Mouse (Mus musculus) gastrocnemius, postnatal 36 days (tissue): ENCODE data around the gene Lamtor2. TPM values are rescaled to one million over a fixed set of nuclear protein-coding genes. Genes with fewer than 3 reads are reported as not detected.

Source experiments
- DNase-seq, 2 experiments: peaks; one replicate each; pipeline ENCODE4 v3.0.0; 2022
- intact Hi-C: fragments of 180-260 bp; cut with DNase I; formaldehyde crosslinking; loops from one replicate; pipeline ENCODE4 v1.15.1; 2025
- total RNA-seq, 2 experiments: library from RNA; stranded (reverse); gene quantifications; 2 replicates each; pipeline ENCODE4 v1.2.3; 2021

Gene Lamtor2
- total RNA-seq, 2 experiments from 2014 or later = 70.6 to 76.1 TPM

DNA sequence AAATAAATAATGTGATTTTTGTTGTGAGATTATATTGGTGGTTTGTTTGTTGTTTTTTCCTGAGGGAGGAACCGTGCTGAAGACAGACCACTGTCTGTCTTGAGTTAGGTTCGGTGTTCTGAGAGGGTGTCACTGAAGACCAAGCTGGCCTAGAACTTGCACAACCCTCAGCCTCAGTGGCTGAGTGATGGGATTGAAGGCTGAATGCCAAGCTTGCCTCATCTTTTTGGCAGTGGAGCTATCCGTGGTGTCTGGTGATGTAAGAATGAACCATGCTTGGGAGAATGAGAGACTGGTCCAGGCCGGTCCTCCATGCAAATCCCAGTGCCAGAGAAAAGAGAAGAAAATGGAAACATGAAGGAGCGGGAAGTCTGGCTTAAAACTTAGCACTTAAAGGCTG is 16.8 kb upstream of the Lamtor2 start:
- peak in 1 of 2 experiments; percentile 12 for DNase-seq
- intact Hi-C loops = no loop called here

DNA sequence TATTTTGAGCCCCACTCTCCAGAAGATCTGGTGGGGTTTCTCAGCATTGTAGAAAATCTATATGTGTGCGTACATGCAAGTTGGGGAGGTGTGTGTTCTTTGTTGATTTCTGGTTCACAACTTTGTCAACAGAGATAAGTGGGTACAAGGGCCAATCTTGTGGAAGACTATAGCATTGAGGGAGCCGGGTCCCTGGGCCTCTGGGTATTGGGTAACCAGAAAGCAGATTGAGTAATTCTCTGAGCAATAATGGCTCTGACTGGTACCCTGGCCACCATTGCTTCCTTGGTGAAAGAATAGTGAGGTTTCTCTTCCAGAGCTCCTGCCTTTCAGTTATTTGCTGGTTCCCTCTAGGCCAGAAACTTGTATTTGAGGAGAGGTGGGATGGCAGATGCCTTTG is 16.2 kb upstream of the Lamtor2 start:
- intact Hi-C loops = no loop called here
- no peak for DNase-seq

DNA sequence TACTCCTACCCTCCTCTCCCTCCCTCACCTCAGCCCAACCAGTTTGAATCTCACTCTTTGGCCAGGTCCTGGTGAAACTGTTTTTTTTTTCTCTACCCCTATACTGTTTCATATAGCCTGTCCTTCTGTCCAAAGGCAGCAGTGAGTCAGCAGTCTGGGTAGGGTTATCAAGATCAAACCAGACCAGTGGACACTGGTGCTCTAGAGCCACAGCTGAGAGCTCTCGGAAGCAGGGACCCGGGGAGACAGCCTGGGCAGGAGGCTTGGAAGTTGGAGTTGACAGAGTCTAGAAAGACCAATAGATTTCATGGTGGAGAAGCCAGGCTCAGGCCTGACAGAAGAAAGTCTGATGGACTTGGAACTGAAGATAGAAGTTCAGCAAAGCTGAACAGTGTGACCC is 15.7 kb upstream of the Lamtor2 start:
- intact Hi-C loops = no loop called here

DNA sequence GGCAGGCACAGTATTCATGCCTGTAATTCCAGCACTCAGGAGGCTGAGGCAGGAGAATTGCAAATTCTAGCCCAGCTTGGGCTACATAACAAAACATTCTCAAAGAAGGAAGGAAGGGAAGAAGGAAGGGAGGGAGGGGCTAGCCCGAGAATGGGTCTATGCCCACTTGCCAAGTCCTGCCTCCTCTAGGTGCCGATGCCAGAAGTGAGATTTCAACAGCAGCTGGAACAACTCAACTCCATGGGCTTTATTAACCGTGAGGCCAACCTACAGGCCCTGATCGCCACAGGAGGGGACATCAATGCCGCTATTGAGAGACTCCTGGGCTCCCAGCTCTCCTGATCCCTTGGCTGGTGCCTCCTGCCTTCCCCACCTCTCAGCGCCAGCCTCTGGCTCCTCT is 15.0 kb upstream of the Lamtor2 start:
- DNase-seq = no peak
- intact Hi-C loops = no loop called here

More for the DNA sequence above, 15.7 kb upstream of the Lamtor2 start:
- DNase-seq = no peak

DNA sequence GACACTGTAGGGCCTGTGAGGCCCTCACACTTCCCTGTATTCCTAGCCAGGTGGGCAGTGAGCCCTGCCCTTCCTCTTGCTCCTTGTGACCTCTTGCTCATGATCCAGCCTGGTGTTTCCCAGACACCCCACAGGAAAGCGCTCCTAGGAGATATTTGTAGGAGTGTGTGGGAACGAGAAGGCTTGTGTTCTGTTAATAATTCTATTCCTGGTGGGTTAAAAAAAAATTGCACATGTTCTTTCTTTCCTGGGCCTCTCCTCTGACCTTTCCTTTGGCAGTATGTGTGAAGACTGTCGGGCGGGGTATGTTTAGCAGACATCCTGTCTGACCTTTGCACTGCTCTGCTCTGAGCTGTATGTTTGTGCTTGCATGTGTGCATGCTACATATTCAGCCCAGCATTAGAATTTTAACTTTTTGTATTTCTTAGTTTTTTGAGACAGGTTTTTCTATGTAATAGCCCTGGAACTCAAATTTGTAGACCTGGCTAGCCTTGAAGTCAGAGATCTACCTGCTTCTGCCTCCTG is 13.7 kb upstream of the Lamtor2 start:
- intact Hi-C loops = no loop called here
- DNase-seq = no peak

DNA sequence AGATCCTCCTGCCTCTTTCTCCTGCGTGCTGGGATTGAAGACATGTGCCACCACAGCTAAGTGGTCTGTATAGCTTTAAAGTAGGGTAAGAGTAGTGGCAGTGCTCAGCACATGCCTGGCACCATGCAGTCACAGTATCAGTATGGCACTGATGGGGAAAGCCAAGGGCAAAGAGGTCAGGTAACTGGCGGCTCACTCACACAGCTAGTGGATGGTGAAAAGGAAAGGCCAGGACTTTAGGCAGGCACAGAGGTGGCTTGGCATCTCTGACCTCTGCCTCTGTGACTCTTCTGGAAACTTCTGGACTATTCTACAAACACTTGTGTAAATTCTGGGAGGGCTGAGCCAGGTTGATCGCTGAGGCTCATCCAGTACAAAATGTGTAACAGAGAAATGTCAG is 13.2 kb upstream of the Lamtor2 start:
- DNase-seq = no peak

DNA sequence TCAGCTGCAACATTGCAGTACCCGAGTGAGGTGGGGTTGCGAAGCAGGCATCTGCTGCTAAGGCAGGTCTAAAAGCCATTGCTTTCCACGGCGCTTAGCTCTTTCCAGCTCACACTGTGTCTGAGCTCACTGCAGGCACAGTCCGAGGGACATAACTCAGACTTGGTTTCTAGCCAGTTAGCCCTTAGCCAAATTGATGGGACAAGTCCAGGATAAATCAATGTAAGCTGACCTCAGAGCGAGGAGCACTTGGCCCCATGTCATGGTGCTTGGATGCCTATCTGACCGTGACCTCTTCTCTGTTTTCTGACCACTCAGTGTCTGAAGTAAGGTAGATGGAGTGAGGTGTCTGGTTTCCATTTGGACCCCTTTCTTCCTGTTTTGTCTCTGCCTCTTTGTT is 11.1 kb upstream of the Lamtor2 start:
- no peak for DNase-seq
- intact Hi-C loops = no loop called here

More for the DNA sequence above, 13.2 kb upstream of the Lamtor2 start:
- intact Hi-C loops = no loop called here

DNA sequence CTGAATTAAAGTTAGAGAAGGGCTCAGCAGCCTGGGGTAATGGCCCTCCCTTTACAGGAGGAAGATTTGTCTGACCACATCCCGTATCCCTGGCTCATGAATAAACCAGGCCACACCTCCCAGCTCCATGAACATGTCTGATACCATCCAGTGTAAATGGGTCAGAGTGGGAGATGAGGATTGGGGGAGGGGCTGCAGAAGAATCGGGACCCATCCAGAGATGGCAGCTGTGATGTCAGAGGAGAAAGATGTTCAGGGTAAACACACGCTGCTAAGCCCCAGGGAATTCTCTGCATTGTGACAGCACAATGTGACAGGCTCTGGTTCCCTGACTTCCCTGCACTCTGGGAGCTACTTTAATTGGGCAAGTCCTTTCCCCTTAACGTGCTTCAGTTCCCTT is 10.6 kb upstream of the Lamtor2 start:
- no peak for DNase-seq
- intact Hi-C loops = no loop called here

DNA sequence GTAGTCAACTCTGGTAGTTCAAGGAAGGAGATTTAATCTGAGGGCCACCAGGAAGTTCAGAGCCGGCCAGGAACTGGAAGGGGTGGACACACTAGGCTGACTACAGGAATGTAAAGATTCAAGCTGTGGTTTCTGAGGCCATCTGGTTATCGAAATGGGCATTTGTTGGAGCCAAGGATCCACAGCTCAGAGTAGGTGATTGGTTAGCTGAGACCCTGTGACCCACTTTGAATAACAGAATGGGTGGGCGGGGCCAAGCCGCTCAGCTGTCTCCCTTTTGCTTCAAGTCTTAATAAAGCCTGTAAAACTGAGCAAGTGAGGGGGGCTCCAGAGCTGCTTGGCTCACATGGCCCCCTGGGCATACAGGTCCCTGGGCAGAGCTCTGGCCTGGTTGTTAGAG is 9.1 kb upstream of the Lamtor2 start:
- intact Hi-C loops = no loop called here
- DNase-seq = no peak

DNA sequence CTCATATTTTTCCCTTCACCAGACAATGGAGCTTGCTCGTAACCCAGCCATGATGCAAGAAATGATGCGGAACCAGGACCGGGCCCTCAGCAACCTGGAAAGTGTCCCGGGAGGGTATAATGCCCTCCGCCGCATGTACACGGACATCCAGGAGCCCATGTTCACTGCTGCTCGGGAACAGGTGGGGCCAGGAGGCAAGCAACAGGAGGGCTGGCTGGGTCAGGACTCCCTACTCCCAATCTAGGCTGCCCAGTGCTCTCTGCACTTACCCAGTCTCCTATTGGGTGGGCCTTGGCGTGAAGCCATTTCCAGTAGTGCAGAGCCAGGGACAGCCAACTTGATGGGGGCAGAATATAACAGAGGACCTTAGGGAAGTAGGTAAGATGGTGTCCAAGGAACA is 6.7 kb upstream of the Lamtor2 start:
- DNase-seq = no peak
- intact Hi-C loops = no loop called here

DNA sequence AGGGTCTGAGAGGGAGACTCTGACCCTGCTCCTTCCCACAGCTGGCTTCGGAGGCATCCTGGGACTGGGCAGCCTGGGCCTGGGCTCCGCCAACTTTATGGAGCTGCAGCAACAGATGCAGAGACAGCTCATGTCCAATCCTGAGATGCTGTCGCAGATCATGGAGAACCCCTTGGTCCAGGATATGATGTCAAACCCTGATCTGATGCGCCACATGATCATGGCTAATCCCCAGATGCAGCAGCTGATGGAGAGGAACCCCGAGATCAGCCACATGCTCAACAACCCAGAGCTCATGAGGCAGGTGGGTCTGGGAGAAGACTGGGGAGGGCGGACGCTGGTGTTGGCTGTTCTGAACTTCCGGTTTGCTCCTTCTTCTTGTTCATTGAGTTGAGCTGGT is 3.7 kb upstream of the Lamtor2 start:
- intact Hi-C loops = no loop called here
- no peak for DNase-seq

DNA sequence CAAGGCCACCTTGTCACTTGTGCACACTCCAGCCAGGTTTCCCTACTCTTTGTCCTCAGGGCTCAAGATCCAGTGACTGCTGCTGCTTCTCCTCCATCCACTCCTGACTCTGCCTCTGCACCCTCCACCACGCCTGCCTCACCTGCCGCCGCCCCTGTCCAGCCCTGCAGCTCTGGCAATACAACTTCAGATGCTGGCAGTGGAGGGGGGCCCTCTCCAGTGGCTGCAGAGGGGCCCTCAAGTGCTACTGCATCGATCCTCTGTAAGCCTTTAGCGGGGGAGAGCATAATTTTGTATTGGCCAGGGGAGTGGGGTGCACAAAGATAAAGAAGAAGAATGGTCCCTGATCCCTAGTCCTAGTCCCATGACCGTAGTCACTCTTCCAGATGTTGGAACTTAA is 2.9 kb upstream of the Lamtor2 start:
- intact Hi-C loops = no loop called here
- DNase-seq = no peak

DNA sequence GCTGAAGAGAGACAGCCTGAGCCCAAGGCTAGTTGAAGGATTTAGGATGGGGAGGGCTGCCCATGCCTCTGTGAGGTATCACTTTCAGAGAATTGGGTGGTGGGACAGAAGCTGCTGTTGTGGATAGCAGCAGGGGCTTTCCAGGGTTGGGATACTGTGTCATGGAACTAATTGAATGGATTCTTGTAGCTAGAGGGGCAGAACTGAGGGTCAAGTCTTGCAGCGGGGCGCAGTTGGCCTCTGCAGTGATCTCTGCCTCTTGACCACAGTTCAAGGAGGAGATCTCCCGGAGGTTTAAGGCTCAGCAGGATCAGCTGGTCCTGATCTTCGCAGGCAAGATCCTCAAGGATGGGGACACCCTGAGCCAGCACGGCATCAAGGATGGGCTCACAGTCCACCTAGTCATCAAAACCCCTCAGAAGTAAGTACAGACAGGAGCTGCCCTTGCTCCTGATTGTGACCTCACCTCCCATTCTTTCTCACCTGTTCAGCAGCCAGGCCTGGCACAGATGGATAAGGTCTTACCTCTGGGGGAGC is 2.3 kb upstream of the Lamtor2 start:
- DNase-seq = no peak
- intact Hi-C loops = no loop called here

DNA sequence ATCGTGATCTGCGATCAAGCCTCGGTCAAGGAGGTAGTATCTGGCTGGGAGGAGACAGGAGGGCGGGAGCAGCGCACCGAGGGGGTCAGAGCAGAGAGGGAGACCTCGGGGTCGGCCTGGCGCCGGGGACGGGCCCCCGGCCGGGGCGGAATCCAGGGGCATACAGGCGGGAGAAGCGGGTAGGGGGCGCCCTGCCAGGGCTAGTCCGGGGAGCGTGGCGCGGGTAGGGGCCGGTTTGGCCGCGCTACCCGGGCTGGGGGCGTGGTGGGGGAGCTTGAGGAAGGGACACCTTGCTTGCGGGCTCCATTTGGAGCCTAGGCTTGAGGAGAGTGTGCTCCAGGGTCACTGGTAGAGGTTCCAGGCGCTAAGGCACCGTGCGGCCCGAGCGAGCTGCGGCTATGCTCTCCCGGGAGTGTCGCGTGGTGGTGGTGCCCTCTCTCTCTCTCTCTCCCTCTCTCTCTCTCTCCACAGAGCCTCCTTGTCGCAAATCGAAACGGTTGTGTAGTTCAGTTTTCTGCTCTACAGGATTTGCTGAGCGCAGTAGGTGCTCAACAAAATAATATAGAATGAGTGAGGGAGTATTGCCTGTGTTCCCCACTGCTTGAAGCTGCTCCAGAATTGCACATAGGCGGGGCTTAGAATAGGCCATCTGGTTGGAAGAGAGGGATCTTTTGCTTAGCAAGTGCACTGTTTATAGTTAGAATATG is 1.2 kb upstream of the Lamtor2 start:
- intact Hi-C loops = no loop called here
- DNase-seq = peak in 1 of 2 experiments; percentile 34

DNA sequence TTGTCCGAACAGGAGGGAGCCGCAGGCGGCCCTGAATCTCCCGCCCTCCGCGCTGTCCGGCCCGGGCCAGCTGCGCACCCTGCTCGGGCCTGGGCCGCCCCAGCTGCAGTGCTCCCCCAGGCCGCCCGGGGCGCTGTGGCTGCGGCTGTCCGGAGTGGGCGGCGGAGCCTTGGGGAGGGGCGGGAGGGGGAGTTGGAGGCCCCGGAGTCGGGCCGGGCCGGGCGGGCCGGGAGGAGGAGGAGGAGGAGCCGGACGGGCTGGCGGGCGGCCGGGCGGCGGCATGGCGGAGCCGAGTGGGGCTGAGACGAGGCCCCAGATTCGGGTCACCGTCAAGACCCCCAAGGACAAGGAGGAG is 628 bp upstream of the Lamtor2 start, which contains the start of gene Ubqln4:
TSS of gene Ubqln4 (plus strand) at position 234 of the 355 bp plus-strand sequence.
- intact Hi-C loops = no loop called here
- DNase-seq = peak; percentile 90 to 91

DNA sequence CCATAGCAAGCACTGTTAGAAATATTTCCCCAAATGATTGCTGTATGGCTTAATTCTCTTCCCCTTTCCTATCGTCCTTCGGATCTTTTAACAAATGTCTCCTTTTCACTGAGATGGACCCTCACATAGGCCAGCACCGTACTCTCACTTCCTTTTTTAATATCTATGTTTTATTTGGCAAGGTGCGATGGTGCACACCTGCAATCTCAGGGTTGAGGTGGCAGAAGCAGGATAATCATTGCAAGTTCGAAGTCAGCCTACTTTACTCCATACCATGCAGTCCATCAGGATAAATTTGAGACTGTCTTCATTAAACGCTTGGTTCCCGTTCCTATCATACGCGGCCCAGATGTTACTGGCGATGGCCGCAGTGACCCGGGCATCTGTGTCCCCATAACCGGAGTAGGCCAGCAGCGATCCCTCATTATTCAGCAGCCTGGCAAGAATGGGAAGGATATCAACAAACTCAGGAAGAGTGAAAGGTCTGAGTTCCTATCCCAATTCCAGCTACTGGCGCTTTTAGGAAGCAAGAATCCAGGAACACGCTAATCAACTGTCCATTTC is 710 bp downstream of the Lamtor2 start:
- DNase-seq = no peak
- intact Hi-C loops = no loop called here

DNA sequence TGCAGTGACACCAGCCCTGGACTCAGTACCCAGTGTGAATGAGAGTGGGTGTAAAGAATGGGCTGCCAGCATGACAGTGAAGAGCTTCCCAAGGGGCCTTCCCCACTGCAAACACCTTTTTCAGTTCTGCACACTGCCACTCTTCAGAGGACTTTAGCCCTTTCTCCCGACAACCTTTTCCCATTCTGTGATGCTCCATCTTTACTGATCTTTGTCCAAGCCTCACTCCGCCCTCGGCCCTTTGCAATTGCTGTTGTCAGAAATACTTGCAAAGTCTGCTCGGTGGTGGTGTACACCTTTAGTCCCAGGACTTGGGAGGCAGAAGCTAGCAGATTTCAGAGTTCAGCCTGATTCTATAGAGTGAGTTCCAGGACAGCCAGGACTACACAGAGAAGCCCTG is 1.3 kb downstream of the Lamtor2 start:
- intact Hi-C loops = loop anchor here (2.0 kb wide), 1 partner anchor 65 kb away; no protein-coding TSS in a partner anchor
- no peak for DNase-seq

DNA sequence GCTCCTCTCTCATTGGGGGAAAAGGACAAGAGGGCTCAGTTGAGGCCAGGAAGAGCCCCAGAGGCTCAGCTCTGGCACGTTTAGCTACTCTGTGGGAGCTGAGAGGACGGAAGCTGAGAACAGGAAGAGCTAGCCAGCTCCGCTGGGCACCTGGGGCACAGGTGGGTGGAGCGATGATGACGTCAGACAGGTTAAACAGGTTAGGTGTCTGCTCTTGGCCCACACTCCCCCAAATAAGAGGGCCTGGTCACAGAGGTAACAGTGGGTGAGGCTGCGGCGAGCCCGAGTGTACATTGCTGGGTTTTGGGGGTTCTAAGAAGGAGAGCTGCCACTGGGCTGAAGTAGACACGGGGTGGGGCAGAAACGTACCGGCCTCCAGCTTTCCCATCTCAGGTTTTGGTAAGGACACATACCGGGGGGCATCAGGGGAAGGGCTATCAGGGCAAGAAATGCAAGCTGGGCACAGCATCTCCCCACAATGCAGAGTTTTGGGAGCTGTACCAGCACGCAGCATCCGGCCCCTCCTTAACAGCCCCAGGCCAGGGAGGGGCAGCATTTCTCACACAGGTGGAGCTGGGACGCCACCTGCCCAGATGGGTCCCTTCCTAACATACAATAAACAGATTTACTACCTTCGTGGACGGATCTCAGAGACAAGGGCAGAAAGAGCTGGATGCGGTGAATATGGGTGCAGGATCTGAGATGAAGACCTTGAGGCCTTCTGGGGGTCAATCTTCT is 4.5 kb downstream of the Lamtor2 start, which contains the start of gene Rab25:
TSS of gene Rab25 (minus strand) at position 121 of the 738 bp plus-strand sequence.
- no peak for DNase-seq
- intact Hi-C loops = no loop called here

DNA sequence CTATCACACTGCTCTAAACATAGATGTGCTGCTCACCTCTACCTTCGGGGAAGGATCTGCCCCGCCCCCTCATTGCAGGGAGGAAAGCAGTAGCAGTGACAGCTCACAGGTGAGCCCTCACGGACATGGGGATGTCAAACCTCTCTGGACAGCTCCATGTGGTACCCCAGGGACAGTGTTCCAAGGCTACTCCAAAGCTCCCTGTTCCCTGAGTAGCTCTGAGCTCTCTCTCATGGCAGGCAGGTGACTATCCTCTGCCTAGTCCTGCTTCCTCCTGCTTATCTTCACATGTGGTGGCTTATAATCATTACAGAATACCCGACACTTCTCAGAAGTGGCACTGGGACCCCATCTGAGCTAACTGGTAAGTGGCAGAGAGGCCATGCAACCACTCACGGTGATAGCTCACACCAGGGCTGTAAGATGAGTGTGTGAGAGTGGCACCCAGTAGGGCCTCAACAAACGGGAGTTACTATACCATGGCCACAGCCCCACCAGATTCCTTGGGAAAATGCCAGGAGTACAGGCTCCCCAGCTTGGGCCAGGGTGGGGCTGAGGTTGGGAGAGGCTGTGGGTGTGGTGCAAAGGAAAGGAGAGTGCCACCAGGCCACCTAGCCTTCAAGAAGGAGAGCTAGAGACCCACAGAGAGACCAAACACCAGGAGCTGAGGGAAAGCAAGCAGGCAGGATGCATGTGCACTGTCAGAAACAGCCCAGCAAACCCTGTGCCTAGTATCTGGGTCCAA is 6.0 kb downstream of the Lamtor2 start:
- intact Hi-C loops = no loop called here
- no peak for DNase-seq

DNA sequence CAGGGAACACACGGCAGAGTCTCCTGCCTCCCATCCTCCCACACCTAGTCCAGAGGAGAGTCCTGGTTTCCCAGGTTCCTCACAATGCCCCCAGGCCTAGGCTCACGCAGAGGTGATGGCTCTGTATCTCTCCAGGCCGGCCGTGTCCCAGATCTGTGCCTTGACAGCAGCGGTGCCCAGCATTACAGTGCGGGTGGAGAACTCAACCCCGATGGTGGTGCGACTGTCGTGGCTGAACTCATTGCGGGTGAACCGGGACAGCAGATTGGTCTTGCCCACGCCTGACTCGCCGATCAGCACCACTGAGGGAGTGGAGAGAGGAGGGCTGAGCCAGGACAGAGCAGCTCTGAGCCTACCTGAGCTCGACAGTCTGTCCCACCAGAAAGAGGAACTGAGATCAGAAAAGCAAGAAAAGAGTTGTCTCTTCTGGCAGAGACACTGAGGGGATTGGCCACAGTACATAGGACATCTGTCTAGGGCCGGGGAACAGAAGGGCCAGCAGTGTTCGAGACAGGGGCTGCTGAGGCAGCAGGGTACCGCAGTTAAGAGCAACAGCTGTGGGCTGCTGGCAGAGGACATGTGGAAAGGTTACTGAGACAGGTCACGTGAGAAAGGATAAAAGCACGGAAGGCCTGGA is 7.8 kb downstream of the Lamtor2 start:
- no peak for DNase-seq
- intact Hi-C loops = no loop called here
